17 mouse cellular contexts compared by ENCODE assay signal in the genomic region with DNA sequence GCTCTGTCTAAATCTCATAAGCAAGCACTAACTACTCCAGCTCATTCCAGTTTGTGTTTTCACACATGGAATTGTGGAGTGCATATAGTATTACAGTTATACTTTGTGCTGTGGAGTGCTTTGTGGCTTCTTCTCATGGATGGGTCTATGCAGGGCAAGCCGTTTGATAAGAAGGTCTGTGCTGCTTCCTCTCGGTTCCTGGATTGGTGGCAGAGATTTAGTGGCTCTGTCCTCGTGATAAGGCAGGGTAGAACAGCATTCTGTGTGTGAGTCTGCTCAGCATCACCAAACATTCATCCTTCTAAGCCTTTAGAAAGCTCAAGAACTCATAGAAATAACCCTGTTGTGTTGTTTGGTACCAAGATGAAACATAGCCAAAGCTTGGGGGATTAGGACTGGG.
"Had no signal": no experiment of that assay in that cellular context is flagged by ENCODE, and none has a peak within 500 bp of the region (broad histone marks: within the 10 kb centered on the region; RNA-seq: fewer than 3 reads in every experiment).

No protein-coding gene starts in this region.

- H3K36me3 ChIP-seq: neural tube, embryonic 12.5 days; neural tube, embryonic 13.5 days; neural tube, embryonic 15.5 days; stomach, embryonic 15.5 days had no signal

- H3K9me3 ChIP-seq: neural tube, embryonic 12.5 days; neural tube, embryonic 13.5 days; neural tube, embryonic 15.5 days; stomach, embryonic 15.5 days had no signal

- H3K4me2 ChIP-seq: neural tube, embryonic 12.5 days; neural tube, embryonic 13.5 days; neural tube, embryonic 15.5 days; stomach, embryonic 15.5 days had no signal

- H3K9ac ChIP-seq: neural tube, embryonic 12.5 days; neural tube, embryonic 13.5 days; neural tube, embryonic 15.5 days; stomach, embryonic 15.5 days had no signal

- DNase-seq: retina, postnatal 1 day; right cerebral cortex, adult 18-20 months; right cerebral cortex, postnatal 14 days; right cerebral cortex, postnatal 25 days; right cerebral cortex, postnatal 4 days; spleen, adult 18-20 months; thymus, adult 18-20 months; thymus, adult 2 months; thymus, postnatal 14 days; thymus, postnatal 25 days; thymus, postnatal 36 days; thymus, postnatal 4 days had no signal

- H3K27ac ChIP-seq: neural tube, embryonic 12.5 days; neural tube, embryonic 13.5 days; neural tube, embryonic 15.5 days; stomach, embryonic 15.5 days; stomach, postnatal 0 days had no signal

- H3K4me3 ChIP-seq: neural tube, embryonic 12.5 days; neural tube, embryonic 13.5 days; neural tube, embryonic 15.5 days; stomach, embryonic 15.5 days had no signal

- H3K27me3 ChIP-seq: neural tube, embryonic 12.5 days; neural tube, embryonic 13.5 days; neural tube, embryonic 15.5 days; stomach, embryonic 15.5 days had no signal
